Mouse (Mus musculus): ENCODE data around the gene Hlcs.

DNA sequence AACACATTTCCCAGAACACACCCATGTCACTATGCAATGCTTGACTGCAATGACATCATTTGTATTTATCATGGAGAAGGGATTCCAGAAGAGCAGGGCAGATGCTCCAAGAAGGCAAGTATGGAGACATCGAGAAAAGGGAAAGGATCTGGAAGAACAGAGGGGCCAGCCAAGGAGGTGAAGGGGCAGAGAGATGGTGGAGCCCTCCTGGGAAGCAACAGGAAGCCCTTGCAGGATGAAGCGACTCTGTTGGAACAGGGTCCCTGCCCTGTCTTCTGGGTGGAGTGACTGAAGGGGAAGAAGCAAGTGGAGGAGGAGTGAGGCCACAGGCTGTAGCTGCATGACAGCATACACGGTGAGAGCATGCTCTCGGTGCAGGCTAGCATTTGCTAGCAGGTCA, 79.2 kb downstream of the Hlcs start:
- no peak for TF ChIP-seq EP300 (optimal IDR thresholded peaks at IDR 0.05)
- no peak for TF ChIP-seq CTCF (IDR thresholded peaks at IDR 0.05; ENCODE audit: low read depth)
